Comparison of ENCODE assay signal across 10 mouse cellular contexts in the genomic region with DNA sequence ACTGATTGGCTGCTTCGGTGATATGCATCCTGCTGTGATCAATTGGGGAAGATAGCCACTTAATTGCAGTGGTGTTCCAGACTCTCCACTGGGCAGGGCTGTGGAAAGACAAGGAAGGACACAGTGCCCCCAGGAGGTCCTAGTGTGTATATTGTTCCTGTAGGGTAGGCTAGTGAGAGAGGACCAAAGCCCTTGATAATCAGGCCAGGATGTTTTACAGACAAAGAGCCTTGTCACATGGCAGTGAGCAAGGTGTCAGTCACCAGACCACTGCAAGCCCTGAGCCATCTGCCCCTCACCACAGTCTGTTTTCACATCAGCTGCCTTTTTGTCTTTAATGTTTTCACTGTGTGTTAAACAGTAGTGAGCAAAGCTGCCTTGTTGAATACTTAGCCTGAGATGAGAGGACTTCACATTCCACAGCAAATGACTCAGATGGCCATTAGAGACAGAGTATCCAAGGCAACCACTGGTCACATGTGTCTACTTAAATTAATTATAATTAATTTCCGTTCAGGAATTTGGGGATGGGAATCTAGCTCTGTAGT. TPM values are rescaled to one million over a fixed set of nuclear protein-coding genes. Genes with fewer than 3 reads are reported as not detected.
DNase-seq lines count a peak whose midpoint lies in the region; ATAC-seq and TF ChIP-seq lines count a peak whose summit lies in the region.
"Had no signal": no experiment of that assay in that cellular context is flagged by ENCODE, and none has a peak within 500 bp of the region (broad histone marks: within the 10 kb centered on the region; RNA-seq: fewer than 3 reads in every experiment).

No protein-coding gene starts in this region.

- H3K9me3 ChIP-seq in embryonic facial prominence, embryonic 11.5 days (replicated peaks; ENCODE audit: control insufficient read depth, low read length) = no peaks in the 10 kb centered on the region
- no peaks in the 10 kb centered on the region for H3K9me3 ChIP-seq in intestine, postnatal 0 days (ENCODE audit: control insufficient read depth)
- H3K9me3 ChIP-seq: limb, embryonic 12.5 days had no signal

- H3K4me3 ChIP-seq in layer of hippocampus, adult 2 months = no peak overlapping the region
- no peak overlapping the region for H3K4me3 ChIP-seq in embryonic facial prominence, embryonic 11.5 days (ENCODE audit: low read depth, low read length)
- no peak overlapping the region for H3K4me3 ChIP-seq in intestine, postnatal 0 days (ENCODE audit: low read depth, low read length)
- H3K4me3 ChIP-seq: limb, embryonic 12.5 days had no signal

- no peak overlapping the region for H3K4me2 ChIP-seq in embryonic facial prominence, embryonic 11.5 days (ENCODE audit: low read depth, low read length)
- H3K4me2 ChIP-seq in intestine, postnatal 0 days (replicated peaks; ENCODE audit: low read depth) = no peak overlapping the region
- H3K4me2 ChIP-seq: limb, embryonic 12.5 days had no signal

- TF ChIP-seq CTCF in layer of hippocampus, adult 2 months (conservative IDR thresholded peaks at IDR 0.05) = peak; percentile 55
- peak; percentile 80 for TF ChIP-seq CTCF in intestine, postnatal 0 days (IDR thresholded peaks at IDR 0.05; ENCODE audit: low read depth)

- H3K36me3 ChIP-seq in embryonic facial prominence, embryonic 11.5 days (replicated peaks; ENCODE audit: control insufficient read depth, insufficient read depth, low read depth, low read length) = no peaks in the 10 kb centered on the region
- no peaks in the 10 kb centered on the region for H3K36me3 ChIP-seq in intestine, postnatal 0 days (ENCODE audit: control insufficient read depth, insufficient read depth)
- H3K36me3 ChIP-seq: limb, embryonic 12.5 days had no signal

- H3K27ac ChIP-seq in layer of hippocampus, adult 2 months = no peak overlapping the region
- no peak overlapping the region for H3K27ac ChIP-seq in embryonic facial prominence, embryonic 11.5 days (replicated peaks; ENCODE audit: low read depth, low read length)
- H3K27ac ChIP-seq in intestine, postnatal 0 days (ENCODE audit: low read depth, low read length) = no peak overlapping the region
- H3K27ac ChIP-seq: limb, embryonic 12.5 days had no signal

- intact Hi-C loops in left cerebral cortex, postnatal 10 days (cut with DNase I) = loop anchor here (10.0 kb wide), 1 partner anchor 887 kb away; no protein-coding TSS in a partner anchor

- H3K4me1 ChIP-seq in embryonic facial prominence, embryonic 11.5 days (ENCODE audit: control insufficient read depth, insufficient read depth, low read length) = no peaks in the 10 kb centered on the region
- peaks cover 7% of the 10 kb centered on the region for H3K4me1 ChIP-seq in intestine, postnatal 0 days (replicated peaks; ENCODE audit: control insufficient read depth, insufficient read depth, low read length)
- H3K4me1 ChIP-seq: limb, embryonic 12.5 days had no signal

- no peaks in the 10 kb centered on the region for H3K27me3 ChIP-seq in embryonic facial prominence, embryonic 11.5 days (ENCODE audit: control insufficient read depth, insufficient read depth, low read length)
- no peaks in the 10 kb centered on the region for H3K27me3 ChIP-seq in intestine, postnatal 0 days (replicated peaks; ENCODE audit: control insufficient read depth, insufficient read depth, low read length)
- H3K27me3 ChIP-seq: limb, embryonic 12.5 days had no signal

- H3K9ac ChIP-seq in embryonic facial prominence, embryonic 11.5 days (replicated peaks; ENCODE audit: low read length) = no peak overlapping the region
- H3K9ac ChIP-seq in intestine, postnatal 0 days (ENCODE audit: low read depth, low read length) = no peak overlapping the region
- H3K9ac ChIP-seq: limb, embryonic 12.5 days had no signal

- no peak for DNase-seq in layer of hippocampus, adult 2 months (ENCODE audit: low spot score in 2 of 2)
- DNase-seq in layer of hippocampus, adult 18-20 months (ENCODE audit: low spot score in 2 of 2) = no peak
- peak; percentile 24 for DNase-seq in embryonic facial prominence, embryonic 11.5 days (ENCODE audit: low spot score)
- peak; percentile 14 for DNase-seq in retina, postnatal 7 days (ENCODE audit: low read depth, low spot score)
- no peak for DNase-seq in right cerebral cortex, adult 18-20 months
- DNase-seq in left cerebral cortex, postnatal 10 days (ENCODE audit: extremely low spot score in 1 of 2, low spot score in 2 of 2) = no peak
- no peak for DNase-seq in cerebellum, postnatal 14 days
- DNase-seq: right cerebral cortex, postnatal 25 days had no signal

- ATAC-seq in embryonic facial prominence, embryonic 11.5 days (replicated peaks; ENCODE audit: insufficient number of reproducible peaks, low FRiP score, low TSS enrichment, low read depth) = peak; percentile 71
- ATAC-seq in intestine, postnatal 0 days = peak; percentile 80

- 34% methylated on average over 2 of the region's 2 CpGs for WGBS in embryonic facial prominence, embryonic 11.5 days
- 27% methylated on average over 2 of the region's 2 CpGs for WGBS in intestine, postnatal 0 days

RNA-seq across cellular contexts. Expression of a gene that starts 43.2 kb away (rescaled TPM):
- 1 to 10 TPM; 4.0 to 4.1 TPM for total RNA-seq in layer of hippocampus, adult 2 months (2021)
- total RNA-seq in layer of hippocampus, adult 18-20 months (2021) = 1 to 10 TPM; 3.9 to 4.0 TPM
- 2.5 TPM in 2 replicates for polyA plus RNA-seq in embryonic facial prominence, embryonic 11.5 days (2014; fragmentation: Nextera tagmentation; extraction: Ambion mirVana)
- polyA plus RNA-seq in intestine, postnatal 0 days (2015; fragmentation: Nextera tagmentation; extraction: Ambion mirVana) = 8.8 and 10.0 TPM in 2 replicates
- total RNA-seq in left cerebral cortex, postnatal 10 days (2021) = 1 to 10 TPM; 6.7 to 7.2 TPM

Comparison
In these comparisons a context has a peak if more than half of its experiments do, and no peak if none do; other contexts are left out.
1. DNase-seq: peak in embryonic facial prominence, embryonic 11.5 days (single experiment) and retina, postnatal 7 days (single experiment); none in layer of hippocampus, adult 2 months (0 of 2), layer of hippocampus, adult 18-20 months (0 of 2), right cerebral cortex, adult 18-20 months (single experiment), left cerebral cortex, postnatal 10 days (0 of 2) and cerebellum, postnatal 14 days (0 of 2).